10 mouse cellular contexts compared by ENCODE assay signal in the genomic region with DNA sequence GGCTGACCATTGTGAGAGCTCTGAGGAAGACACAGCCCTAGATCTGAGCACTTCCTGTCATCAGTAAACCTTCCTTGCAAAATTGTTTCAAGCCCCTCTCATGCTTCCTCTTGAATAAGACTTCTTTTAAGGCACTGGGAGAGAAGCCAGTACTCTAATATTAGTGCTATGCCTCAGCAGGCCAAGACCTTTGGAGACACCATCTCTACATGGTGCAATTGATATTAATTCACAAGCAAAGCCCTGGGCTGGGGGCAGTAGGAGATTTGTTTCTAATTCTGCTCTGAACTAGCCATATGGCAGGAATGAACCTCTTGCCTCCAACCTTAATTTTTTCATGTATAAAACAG. TPM values are rescaled to one million over a fixed set of nuclear protein-coding genes. Genes with fewer than 3 reads are reported as not detected.
DNase-seq lines count a peak whose midpoint lies in the region; ATAC-seq and TF ChIP-seq lines count a peak whose summit lies in the region.
"Had no signal": no experiment of that assay in that cellular context is flagged by ENCODE, and none has a peak within 500 bp of the region (broad histone marks: within the 10 kb centered on the region; RNA-seq: fewer than 3 reads in every experiment).

No protein-coding gene starts in this region.

- H3K27ac ChIP-seq in heart, embryonic 13.5 days (replicated peaks) = peak overlapping the region; percentile 88
- peak overlapping the region; percentile 31 for H3K27ac ChIP-seq in embryonic facial prominence, embryonic 15.5 days (replicated peaks)

- intact Hi-C loops in left cerebral cortex, postnatal 25 days (cut with DNase I) = no loop called here

- TF ChIP-seq POLR2A in brain, embryonic 14.5 days (IDR thresholded peaks at IDR 0.05; ENCODE audit: borderline replicate concordance, extremely low read depth, insufficient read depth, insufficient read length, poor library complexity, severe bottlenecking) = no peak

- H3K4me1 ChIP-seq in heart, embryonic 13.5 days = peaks cover 66% of the 10 kb centered on the region
- H3K4me1 ChIP-seq in embryonic facial prominence, embryonic 15.5 days = peaks cover 12% of the 10 kb centered on the region

- H3K9ac ChIP-seq in heart, embryonic 13.5 days = no peak overlapping the region
- no peak overlapping the region for H3K9ac ChIP-seq in embryonic facial prominence, embryonic 15.5 days

- H3K4me2 ChIP-seq in heart, embryonic 13.5 days = peak overlapping the region; percentile 42
- no peak overlapping the region for H3K4me2 ChIP-seq in embryonic facial prominence, embryonic 15.5 days (replicated peaks)

- no peaks in the 10 kb centered on the region for H3K27me3 ChIP-seq in heart, embryonic 13.5 days (replicated peaks)
- no peaks in the 10 kb centered on the region for H3K27me3 ChIP-seq in embryonic facial prominence, embryonic 15.5 days
- H3K27me3 ChIP-seq: CH12.LX had no signal

- ATAC-seq in heart, embryonic 13.5 days (ENCODE audit: extremely low read depth, insufficient number of reproducible peaks, low FRiP score, low TSS enrichment) = peak; percentile 37; the same call in 1 of the 2 replicates
- no peak for ATAC-seq in embryonic facial prominence, embryonic 15.5 days (ENCODE audit: insufficient number of reproducible peaks, low FRiP score, low TSS enrichment, low read depth)

- H3K36me3 ChIP-seq in heart, embryonic 13.5 days = peaks cover 8% of the 10 kb centered on the region
- H3K36me3 ChIP-seq in embryonic facial prominence, embryonic 15.5 days = no peaks in the 10 kb centered on the region

- H3K9me3 ChIP-seq in heart, embryonic 13.5 days = no peaks in the 10 kb centered on the region
- no peaks in the 10 kb centered on the region for H3K9me3 ChIP-seq in embryonic facial prominence, embryonic 15.5 days (replicated peaks)

- no peak overlapping the region for H3K4me3 ChIP-seq in heart, embryonic 13.5 days
- no peak overlapping the region for H3K4me3 ChIP-seq in embryonic facial prominence, embryonic 15.5 days (replicated peaks)
- H3K4me3 ChIP-seq: myocyte had no signal

- no peak for DNase-seq in heart, postnatal 4 days
- DNase-seq in left cerebral cortex, postnatal 25 days (ENCODE audit: low spot score in 2 of 2) = peak; percentile 11 to 17
- DNase-seq in left cerebral cortex, adult 9 months (ENCODE audit: low spot score in 2 of 2) = no peak
- DNase-seq in brain, embryonic 14.5 days (ENCODE audit: low read depth) = peak; percentile 77
- DNase-seq in c-Kit-positive CD71-positive TER-119-positive erythroid progenitor cells, embryonic 14.5 days (ENCODE audit: low spot score) = no peak
- DNase-seq: liver had no signal

- no peak for TF ChIP-seq CTCF in brain, embryonic 14.5 days (IDR thresholded peaks at IDR 0.05; ENCODE audit: borderline replicate concordance, extremely low read depth, insufficient read depth, insufficient read length)

RNA-seq across cellular contexts. Expression of a gene that starts 52.9 kb away (rescaled TPM):
- 20.9 and 21.1 TPM in 2 replicates for polyA plus RNA-seq in heart, embryonic 13.5 days (2015; fragmentation: Nextera tagmentation; extraction: Ambion mirVana)
- total RNA-seq in heart, postnatal 4 days (2021) = 10 to 100 TPM; 53.4 to 60.5 TPM
- total RNA-seq in left cerebral cortex, postnatal 25 days (2021) = 10 to 100 TPM; 82.9 to 83.8 TPM
- 14.0 and 42.0 TPM in 2 replicates for polyA plus RNA-seq in brain, embryonic 14.5 days (2012; rRNA removed)
- polyA plus RNA-seq in embryonic facial prominence, embryonic 15.5 days (2015; fragmentation: Nextera tagmentation; extraction: Ambion mirVana) = 36.1 TPM in 2 replicates

Comparison
In these comparisons a context has a peak if more than half of its experiments do, and no peak if none do; other contexts are left out.
1. DNase-seq: peak in left cerebral cortex, postnatal 25 days (2 of 2) and brain, embryonic 14.5 days (single experiment); none in heart, postnatal 4 days (single experiment), left cerebral cortex, adult 9 months (0 of 2) and c-Kit-positive CD71-positive TER-119-positive erythroid progenitor cells, embryonic 14.5 days (single experiment).